Mouse (Mus musculus) heart, postnatal 0 days (tissue): ENCODE data around the gene Kif5a. TPM values are rescaled to one million over a fixed set of nuclear protein-coding genes. Genes with fewer than 3 reads are reported as not detected.

Source experiments
- ATAC-seq: fragments of 200-750 bp; cut with Nextera tagmentation; 2 replicates; pipeline ENCODE4 v1.8.0; 2017; ENCODE audit warnings: low read depth, moderate number of reproducible peaks, moderate library complexity; ENCODE audit not compliant: insufficient read depth
- DNase-seq: peaks from one replicate; pipeline ENCODE4 v3.0.0-alpha.2; 2016; ENCODE audit warnings: low spot score
- H3K27ac ChIP-seq: fragments of 300-500 bp; sonication (generic); 2 replicates; pipeline ENCODE4 v1.5.1; 2014; ENCODE audit warnings: low read depth, mild to moderate bottlenecking
- H3K27me3 ChIP-seq: fragments of 300-500 bp; sonication (generic); 2 replicates; pipeline ENCODE4 v1.6.1; 2014; ENCODE audit warnings: low read length, mixed read lengths; ENCODE audit not compliant: control insufficient read depth, insufficient read depth
- H3K36me3 ChIP-seq: fragments of 300-500 bp; sonication (generic); replicated peaks from 2 replicates; pipeline ENCODE4 v1.6.1; 2014; ENCODE audit warnings: low read length, mixed read lengths; ENCODE audit not compliant: control insufficient read depth, insufficient read depth
- H3K4me1 ChIP-seq: fragments of 300-500 bp; sonication (generic); 2 replicates; pipeline ENCODE4 v1.6.1; 2014; ENCODE audit warnings: antibody characterized with exemption; ENCODE audit not compliant: control insufficient read depth, insufficient read depth
- H3K4me2 ChIP-seq: fragments of 300-500 bp; sonication (generic); 2 replicates; pipeline ENCODE4 v1.6.1; 2014; ENCODE audit warnings: low read depth, mild to moderate bottlenecking, low read length, moderate library complexity
- H3K4me3 ChIP-seq: fragments of 300-500 bp; sonication (generic); 2 replicates; pipeline ENCODE4 v1.5.1; 2014; ENCODE audit warnings: low read depth, low read length
- H3K9ac ChIP-seq: fragments of 300-500 bp; sonication (generic); replicated peaks from 2 replicates; pipeline ENCODE4 v1.6.1; 2014; ENCODE audit warnings: low read depth, low read length, mixed read lengths
- H3K9me3 ChIP-seq: fragments of 300-500 bp; sonication (generic); replicated peaks from 2 replicates; pipeline ENCODE4 v1.6.1; 2016; ENCODE audit warnings: low read length; ENCODE audit not compliant: control insufficient read depth
- CTCF ChIP-seq: IDR thresholded peaks from 2 replicates; pipeline ENCODE4 v1.5.1; 2016; ENCODE audit warnings: antibody characterized with exemption, control low read depth, low read depth
- EP300 ChIP-seq: IDR thresholded peaks from 2 replicates; pipeline ENCODE4 v1.6.1; 2016; ENCODE audit warnings: antibody characterized with exemption, low read depth
- WGBS: fragments of 180-500 bp; shearing (Covaris S2); extraction: QIAGEN DNeasy Blood & Tissue Kit; methylation state at CpG from one replicate; pipeline ENCODE4 v1.1.7; 2014; 5-methylcytosine and 5-hydroxymethylcytosine counted together
- polyA plus RNA-seq: library from polyadenylated mRNA; unstranded; fragments of >200 nt; fragmentation: Nextera tagmentation; extraction: Ambion mirVana; gene quantifications from 2 replicates; pipeline ENCODE4 v1.2.1, GENCODE M21; 2015
- total RNA-seq: library from RNA; depleted of rRNA; stranded (reverse); fragments of >200 nt; gene quantifications from 2 replicates; pipeline ENCODE4 v1.2.3, GENCODE M21; 2014; ENCODE audit warnings: low replicate concordance

The Kif5a gene
- total and polyA plus RNA-seq, 2 experiments from 2014 or later = 0.11 to 0.27 TPM

GRCm38 (mm10) chr10:127295986-127296794 is 33.0 kb upstream of the Kif5a start:
- Histone ChIP-seq H3K9ac (no peak overlapping the region), H3K4me1 (peaks cover 23% of the 10 kb centered on the region), H3K36me3 (peaks cover 73% of the 10 kb centered on the region), H3K27ac (peak overlapping the region; percentile 55), H3K27me3 (no peaks in the 10 kb centered on the region), H3K4me2 (no peak overlapping the region), H3K4me3 (no peak overlapping the region), H3K9me3 (no peaks in the 10 kb centered on the region)
- DNase-seq (no peak), ATAC-seq (no peak)
- WGBS = 74% methylated on average over 24 of the region's 24 CpGs
- TF ChIP-seq EP300 (no peak), CTCF (no peak)

GRCm38 (mm10) chr10:127294895-127295510 is 31.9 kb upstream of the Kif5a start:
- H3K27ac ChIP-seq = no peak overlapping the region
- H3K36me3 ChIP-seq = peaks cover 62% of the 10 kb centered on the region
- peaks cover 24% of the 10 kb centered on the region for H3K4me1 ChIP-seq
- no peak for DNase-seq
- TF ChIP-seq CTCF = no peak
- TF ChIP-seq EP300 = no peak
- H3K27me3 ChIP-seq = no peaks in the 10 kb centered on the region
- H3K9me3 ChIP-seq = no peaks in the 10 kb centered on the region
- no peak overlapping the region for H3K9ac ChIP-seq
- H3K4me2 ChIP-seq = no peak overlapping the region
- WGBS = 88% methylated on average over 10 of the region's 10 CpGs
- H3K4me3 ChIP-seq = no peak overlapping the region
- ATAC-seq = no peak

- Histone ChIP-seq H3K9me3 (no peaks in the 10 kb centered on the region), H3K4me3 (0 out of 2 replicates have a peak overlapping the region, but pooled peaks have one; percentile 74), H3K4me2 (peak overlapping the region; percentile 73), H3K9ac (0 out of 2 replicates have a peak overlapping the region, but pooled peaks have one; percentile 74), H3K36me3 (peaks cover 49% of the 10 kb centered on the region), H3K27me3 (no peaks in the 10 kb centered on the region), H3K27ac (peak overlapping the region; percentile 94), H3K4me1 (peaks cover 29% of the 10 kb centered on the region)
- TF ChIP-seq CTCF (no peak), EP300 (no peak)
- 71% methylated on average over 3 of the region's 3 CpGs for WGBS
- no peak for ATAC-seq
- no peak for DNase-seq
These were observed 30.5 kb upstream of the Kif5a start for GRCm38 (mm10) chr10:127293590-127294113.

- Histone ChIP-seq H3K27ac (peak overlapping the region; percentile 94), H3K9me3 (no peaks in the 10 kb centered on the region), H3K4me3 (peak overlapping the region; percentile 74; the same call in 1 of the 2 replicates), H3K4me1 (peaks cover 29% of the 10 kb centered on the region), H3K27me3 (no peaks in the 10 kb centered on the region), H3K36me3 (peaks cover 45% of the 10 kb centered on the region), H3K4me2 (peak overlapping the region; percentile 73), H3K9ac (peak overlapping the region; percentile 74; the same call in 1 of the 2 replicates)
- peak; percentile 79 for DNase-seq
- no peak for TF ChIP-seq CTCF
- peak; percentile 62; the same call in 1 of the 2 replicates for TF ChIP-seq EP300
- 28% methylated on average over 6 of the region's 6 CpGs for WGBS
- ATAC-seq = no peak
These were observed 29.9 kb upstream of the Kif5a start for GRCm38 (mm10) chr10:127292987-127293538.

- peak overlapping the region; percentile 73 for H3K4me2 ChIP-seq
- H3K9ac ChIP-seq = peak overlapping the region; percentile 74
- TF ChIP-seq CTCF (no peak), EP300 (no peak)
- H3K27ac ChIP-seq = peak overlapping the region; percentile 94
- no peak for ATAC-seq
- WGBS = 4% methylated on average over 5 of the region's 5 CpGs
- H3K36me3 ChIP-seq = peaks cover 38% of the 10 kb centered on the region
- DNase-seq = peak; percentile 37
- peak overlapping the region; percentile 74 for H3K4me3 ChIP-seq
- peaks cover 38% of the 10 kb centered on the region for H3K4me1 ChIP-seq
- no peaks in the 10 kb centered on the region for H3K9me3 ChIP-seq
- H3K27me3 ChIP-seq = no peaks in the 10 kb centered on the region
These were observed 28.9 kb upstream of the Kif5a start for GRCm38 (mm10) chr10:127291881-127292638.
